Mouse (Mus musculus) myocyte (in vitro differentiated cells): ENCODE results near the gene Ier3. TPM values are rescaled to one million over a fixed set of nuclear protein-coding genes. Genes with fewer than 3 reads are reported as not detected.
A peak's percentile ranks its signal among the peaks of the same experiment; 100 is the strongest.
"Not testable (repeated sequence)": the region's sequence is repeated elsewhere in the genome, so short reads cannot be mapped to it uniquely, and the experiment has no call there.

Experiments
- H3K27me3 ChIP-seq: one replicate; pipeline ENCODE4 v1.6.1; 2011; ENCODE audit not compliant: control insufficient read depth, insufficient read depth, insufficient read length
- H3K36me3 ChIP-seq: one replicate; pipeline ENCODE4 v1.6.1; 2011; ENCODE audit not compliant: control insufficient read depth, insufficient read depth
- H3K4me2 ChIP-seq: one replicate; pipeline ENCODE4 v1.6.1; 2011; ENCODE audit warnings: low read depth, control low read depth
- H3K4me3 ChIP-seq: one replicate; pipeline ENCODE4 v1.5.1; 2011; ENCODE audit warnings: mild to moderate bottlenecking, control low read depth, moderate library complexity
- H3K79me2 ChIP-seq: one replicate; pipeline ENCODE4 v1.6.1; 2011; ENCODE audit not compliant: control insufficient read depth, insufficient read depth
- H3ac ChIP-seq: one replicate; pipeline ENCODE4 v1.6.1; 2011; ENCODE audit not compliant: control insufficient read depth, insufficient read length
- CEBPB ChIP-seq: IDR thresholded peaks from 2 replicates; pipeline ENCODE4 v1.6.1; 2011; ENCODE audit warnings: mild to moderate bottlenecking, moderate library complexity; ENCODE audit not compliant: poor library complexity, insufficient read depth, severe bottlenecking
- E2F4 ChIP-seq: IDR thresholded peaks from one replicate; pipeline ENCODE4 v1.6.1; 2011; ENCODE audit warnings: mild to moderate bottlenecking, control low read depth, moderate library complexity; ENCODE audit not compliant: insufficient read depth
- MAX ChIP-seq: IDR thresholded peaks from one replicate; pipeline ENCODE4 v1.6.1; 2011; ENCODE audit warnings: low read depth, mild to moderate bottlenecking, control low read depth
- MYOD1 ChIP-seq, 3 experiments: IDR thresholded peaks; one replicate each; pipeline ENCODE4 v1.6.1; 2011; ENCODE audit warnings: control low read depth in 2 of 3, low read depth in 2 of 3, mild to moderate bottlenecking in 2 of 3, moderate library complexity in 1 of 3; ENCODE audit not compliant: insufficient read length in 2 of 3, control insufficient read depth in 1 of 3
- MYOG ChIP-seq, 3 experiments: IDR thresholded peaks; one replicate each; pipeline ENCODE4 v1.6.1; 2011; ENCODE audit warnings: control low read depth in 2 of 3, low read depth in 2 of 3, mild to moderate bottlenecking in 2 of 3; ENCODE audit not compliant: insufficient read length in 2 of 3, control insufficient read depth in 1 of 3, insufficient read depth in 1 of 3
- POLR2A ChIP-seq: IDR thresholded peaks from one replicate; pipeline ENCODE4 v1.6.1; 2011; ENCODE audit warnings: low read depth, mild to moderate bottlenecking, control low read depth, moderate library complexity; ENCODE audit not compliant: insufficient read length
- POLR2AphosphoS2 ChIP-seq: IDR thresholded peaks from one replicate; pipeline ENCODE4 v1.6.1; 2011; ENCODE audit warnings: low read depth, control low read depth; ENCODE audit not compliant: insufficient read length
- REST ChIP-seq: IDR thresholded peaks from one replicate; pipeline ENCODE4 v1.6.1; 2011; ENCODE audit warnings: mild to moderate bottlenecking, control low read depth, moderate library complexity; ENCODE audit not compliant: insufficient read depth, insufficient read length
- SRF ChIP-seq: IDR thresholded peaks from one replicate; pipeline ENCODE4 v1.6.1; 2011; ENCODE audit warnings: low read depth; ENCODE audit not compliant: control insufficient read depth, insufficient read length
- TCF12 ChIP-seq: IDR thresholded peaks from one replicate; pipeline ENCODE4 v1.6.1; 2011; ENCODE audit warnings: mild to moderate bottlenecking, control low read depth; ENCODE audit not compliant: poor library complexity, insufficient read depth, severe bottlenecking
- TCF3 ChIP-seq: IDR thresholded peaks from one replicate; pipeline ENCODE4 v1.6.1; 2011; ENCODE audit warnings: low read depth, control low read depth; ENCODE audit not compliant: insufficient read length
- USF1 ChIP-seq: IDR thresholded peaks from one replicate; pipeline ENCODE4 v1.6.1; 2011; ENCODE audit warnings: low read depth, mild to moderate bottlenecking, control low read depth, moderate library complexity
- polyA plus RNA-seq: library from polyadenylated mRNA; unstranded; fragments of >200 nt; fragmentation: generic; extraction: Trizol; gene quantifications from one replicate; pipeline ENCODE4 v1.2.1, GENCODE M21; 2012; ENCODE audit warnings: missing spikeins

Gene Ier3
- polyA plus RNA-seq, 1 experiment: 45.1 TPM

DNA sequence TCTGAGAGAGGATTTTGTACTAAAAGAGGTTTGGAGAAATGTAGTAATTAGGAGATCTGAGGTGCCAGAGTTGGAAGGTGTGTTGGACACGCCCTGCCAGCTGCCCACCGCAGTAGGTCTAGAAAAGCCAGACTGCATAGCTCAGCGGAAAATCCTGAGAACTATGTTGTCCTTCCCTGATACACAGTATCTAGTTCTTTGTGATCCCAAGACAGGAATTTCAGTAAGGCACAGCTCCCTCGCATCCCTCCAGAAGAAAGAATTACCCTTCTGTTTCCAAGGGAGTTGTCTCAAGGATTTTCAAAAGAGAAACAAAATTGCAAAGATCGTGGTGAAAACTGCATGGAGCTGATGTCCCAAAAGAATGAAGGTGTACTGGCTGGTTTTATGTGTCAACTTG lies 17.1 kb downstream of the Ier3 start:
- Histone ChIP-seq H3ac (no peak overlapping the region), H3K27me3 (no peaks in the 10 kb centered on the region), H3K79me2 (peaks cover 61% of the 10 kb centered on the region), H3K4me3 (peak overlapping the region; percentile 96), H3K36me3 (peaks cover 29% of the 10 kb centered on the region), H3K4me2 (peak overlapping the region; percentile 79)
- TF ChIP-seq MYOG (IDR thresholded peaks at IDR 0.05; ENCODE audit: control insufficient read depth in 1 of 3, insufficient read depth in 1 of 3, insufficient read length in 2 of 3, low read depth in 2 of 3) (peak in 1 of 3 experiments; percentile 36), TCF12 (no peak), CEBPB (no peak), MYOD1 (IDR thresholded peaks at IDR 0.05; ENCODE audit: control insufficient read depth in 1 of 3, insufficient read length in 2 of 3, low read depth in 2 of 3) (peak in 1 of 3 experiments; percentile 13), REST (no peak), POLR2A (no peak), MAX (no peak), TCF3 (no peak), E2F4 (no peak)

DNA sequence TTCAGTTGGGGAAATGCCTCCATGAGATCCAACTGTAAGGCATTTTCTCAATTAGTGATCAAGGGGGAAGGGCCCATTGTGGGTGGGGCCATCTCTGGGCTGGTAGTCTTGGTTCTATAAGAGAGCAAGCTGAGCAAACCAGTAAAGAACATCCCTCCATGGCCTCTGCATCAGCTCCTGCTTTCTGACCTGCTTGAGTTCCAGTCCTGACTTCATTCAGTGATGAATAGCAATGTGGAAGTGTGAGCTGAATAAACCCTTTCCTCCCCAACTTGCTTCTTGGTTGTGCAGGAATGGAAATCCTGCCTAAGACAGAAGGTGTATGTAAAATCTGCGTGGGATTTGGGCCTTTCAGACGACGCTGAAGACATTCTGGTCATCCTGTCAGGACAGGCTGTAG lies 17.5 kb downstream of the Ier3 start:
- Histone ChIP-seq H3K79me2 (peaks cover 58% of the 10 kb centered on the region), H3K4me2 (peak overlapping the region; percentile 79), H3K36me3 (peaks cover 26% of the 10 kb centered on the region), H3K4me3 (peak overlapping the region; percentile 96)
- H3ac ChIP-seq, H3K27me3 ChIP-seq: not testable (repeated sequence)

DNA sequence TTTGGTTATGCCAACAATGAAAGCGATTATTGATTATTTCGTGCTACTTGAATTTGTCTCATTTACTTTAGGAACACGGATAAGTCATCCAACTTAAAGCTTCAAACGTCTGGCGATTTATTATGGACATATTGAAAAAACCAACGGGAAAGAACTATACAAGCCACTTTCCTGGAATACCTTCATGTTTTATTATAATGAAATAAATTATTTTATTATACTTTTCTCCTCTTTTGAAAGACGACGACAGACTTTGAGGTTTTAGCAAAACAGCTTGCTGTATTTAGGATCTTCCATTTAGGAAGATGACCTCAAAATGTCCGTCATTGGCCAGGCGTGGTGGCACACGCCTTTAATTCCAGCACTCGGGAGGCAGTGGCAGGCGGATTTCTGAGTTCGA lies 19.1 kb downstream of the Ier3 start:
- peaks cover 18% of the 10 kb centered on the region for H3K36me3 ChIP-seq
- H3K4me2 ChIP-seq: peak overlapping the region; percentile 61
- H3K27me3 ChIP-seq: no peaks in the 10 kb centered on the region
- peaks cover 42% of the 10 kb centered on the region for H3K79me2 ChIP-seq
- no peak for TF ChIP-seq MYOG (IDR thresholded peaks at IDR 0.05; ENCODE audit: control insufficient read depth in 1 of 3, insufficient read depth in 1 of 3, insufficient read length in 2 of 3, low read depth in 2 of 3)
- TF ChIP-seq TCF12: no peak
- TF ChIP-seq USF1: no peak
- TF ChIP-seq SRF: no peak
- TF ChIP-seq MAX: no peak
- no peak for TF ChIP-seq POLR2AphosphoS2
- no peak for TF ChIP-seq POLR2A
- TF ChIP-seq CEBPB: no peak
- no peak for TF ChIP-seq REST
- TF ChIP-seq E2F4: no peak
- TF ChIP-seq MYOD1 (IDR thresholded peaks at IDR 0.05; ENCODE audit: control insufficient read depth in 1 of 3, insufficient read length in 2 of 3, low read depth in 2 of 3): no peak
- no peak for TF ChIP-seq TCF3
- peak overlapping the region; percentile 64 for H3K4me3 ChIP-seq
- no peak overlapping the region for H3ac ChIP-seq

DNA sequence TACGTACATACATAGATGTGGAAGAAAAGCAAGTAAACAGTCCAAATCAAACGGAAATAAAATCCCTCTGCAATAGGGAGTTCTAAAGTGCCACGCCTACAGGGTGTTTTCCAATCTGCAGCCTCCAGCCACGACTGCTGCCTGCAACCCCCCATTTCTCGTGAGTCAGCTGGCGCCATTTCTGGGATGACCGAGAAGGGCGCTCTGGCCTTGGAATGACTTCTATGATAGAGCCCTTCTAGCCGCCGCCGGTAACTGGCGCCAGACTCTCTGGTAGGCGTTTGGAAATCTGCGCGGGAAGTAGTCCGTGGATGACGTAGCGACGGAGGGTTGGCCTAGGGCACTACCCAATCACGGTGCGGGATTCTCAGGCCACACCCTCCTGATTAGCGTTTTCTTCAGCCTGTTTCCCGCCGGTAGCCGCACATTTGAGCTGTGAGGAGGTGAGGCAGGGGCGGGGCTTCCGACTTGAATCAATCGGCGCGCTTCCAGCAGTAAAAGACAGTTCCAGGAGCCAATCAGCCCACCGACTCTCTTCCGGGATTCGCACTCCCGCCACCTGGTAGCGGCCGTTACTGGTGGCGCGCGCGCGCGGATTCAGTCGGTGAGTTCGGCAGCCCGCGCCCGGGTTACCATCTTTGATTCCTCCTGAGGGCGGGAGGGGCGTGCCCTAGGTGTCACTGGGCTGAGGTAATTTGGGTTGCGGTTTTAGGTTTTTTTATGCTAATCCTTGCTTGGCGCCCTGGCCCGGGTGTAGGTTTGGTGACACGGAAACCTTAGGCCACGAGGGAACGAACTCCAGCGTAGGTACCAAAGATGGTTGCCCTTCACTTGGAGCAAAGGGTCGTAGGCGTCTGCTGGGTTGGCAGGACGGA lies 19.8 kb downstream of the Ier3 start, which contains the start of gene Mdc1:
Mdc1 (plus strand) TSS at position 440 of the 875 bp plus-strand sequence.
- peaks cover 35% of the 10 kb centered on the region for H3K79me2 ChIP-seq
- H3ac ChIP-seq: no peak within 1 kb of the TSS
- H3K27me3 ChIP-seq: no peaks in the 10 kb centered on the region
- H3K4me2 ChIP-seq: peak within 1 kb of the TSS; percentile 86
- no peak for TF ChIP-seq REST
- no peak for TF ChIP-seq POLR2AphosphoS2
- no peak for TF ChIP-seq TCF12
- peak; percentile 53 for TF ChIP-seq POLR2A
- TF ChIP-seq MYOG (IDR thresholded peaks at IDR 0.05; ENCODE audit: control insufficient read depth in 1 of 3, insufficient read depth in 1 of 3, insufficient read length in 2 of 3, low read depth in 2 of 3): peak in 1 of 3 experiments; percentile 51
- no peak for TF ChIP-seq MAX
- peak; percentile 37 for TF ChIP-seq SRF
- peak; percentile 94 for TF ChIP-seq E2F4
- TF ChIP-seq MYOD1 (IDR thresholded peaks at IDR 0.05; ENCODE audit: control insufficient read depth in 1 of 3, insufficient read length in 2 of 3, low read depth in 2 of 3): peak in 2 of 3 experiments; percentile 21 to 49
- peak; percentile 39; the same call in 1 of the 2 replicates for TF ChIP-seq CEBPB
- TF ChIP-seq USF1: no peak
- H3K4me3 ChIP-seq: peak within 1 kb of the TSS; percentile 64
- peaks cover 12% of the 10 kb centered on the region for H3K36me3 ChIP-seq

DNA sequence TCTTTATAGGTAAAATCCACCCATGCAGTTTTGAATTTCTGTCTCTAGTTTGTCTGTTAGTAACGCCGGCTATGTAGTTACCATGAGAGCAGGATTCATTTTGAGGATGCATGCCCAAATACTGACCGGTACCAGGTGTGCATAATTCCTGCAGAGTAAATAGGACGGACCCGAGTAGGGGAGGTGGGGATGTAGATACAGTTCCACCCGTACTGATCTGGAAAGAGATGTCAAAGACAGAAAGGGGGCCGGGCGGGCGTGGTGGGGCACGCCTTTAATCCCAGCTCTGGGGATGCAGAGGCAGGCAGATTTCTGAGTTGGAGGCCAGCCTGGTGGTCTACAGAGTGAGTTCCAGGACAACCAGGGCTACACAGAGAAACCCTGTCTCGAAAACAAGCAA lies 20.5 kb downstream of the Ier3 start:
- H3K4me2 ChIP-seq: peak overlapping the region; percentile 86
- no peak overlapping the region for H3ac ChIP-seq
- peak overlapping the region; percentile 64 for H3K4me3 ChIP-seq
- H3K27me3 ChIP-seq: no peaks in the 10 kb centered on the region
- TF ChIP-seq MYOG (IDR thresholded peaks at IDR 0.05; ENCODE audit: control insufficient read depth in 1 of 3, insufficient read depth in 1 of 3, insufficient read length in 2 of 3, low read depth in 2 of 3) (no peak), SRF (no peak), USF1 (no peak), POLR2AphosphoS2 (no peak), E2F4 (no peak), CEBPB (no peak)
- peaks cover 28% of the 10 kb centered on the region for H3K79me2 ChIP-seq
- H3K36me3 ChIP-seq: peaks cover 8% of the 10 kb centered on the region
